Mouse (Mus musculus) limb, embryonic 14.5 days (tissue): ENCODE data around the gene Gm8113. TPM values are rescaled to one million over a fixed set of nuclear protein-coding genes. Genes with fewer than 3 reads are reported as not detected.
A peak's percentile ranks its signal among the peaks of the same experiment; 100 is the strongest.
"Not testable (repeated sequence)": the region's sequence is repeated elsewhere in the genome, so short reads cannot be mapped to it uniquely, and the experiment has no call there.

Experiments
- ATAC-seq: fragments of 200-750 bp; cut with Nextera tagmentation; 2 replicates; pipeline ENCODE4 v1.8.0; 2017; ENCODE audit warnings: low read depth, moderate number of reproducible peaks, moderate TSS enrichment; ENCODE audit not compliant: low FRiP score
- DNase-seq: peaks from one replicate; pipeline ENCODE4 v3.0.0-alpha.2; 2015; ENCODE audit warnings: low spot score
- H3K27ac ChIP-seq: fragments of 300-500 bp; sonication (generic); replicated peaks from 2 replicates; pipeline ENCODE4 v1.5.1; 2014; ENCODE audit warnings: low read depth, mild to moderate bottlenecking, low read length, moderate library complexity, mixed read lengths
- H3K27me3 ChIP-seq: fragments of 300-500 bp; sonication (generic); 2 replicates; pipeline ENCODE4 v1.6.1; 2014; ENCODE audit warnings: low read length, mixed read lengths; ENCODE audit not compliant: control insufficient read depth, insufficient read depth
- H3K36me3 ChIP-seq: fragments of 300-500 bp; sonication (generic); 2 replicates; pipeline ENCODE4 v1.6.1; 2014; ENCODE audit warnings: mild to moderate bottlenecking, low read length, moderate library complexity, mixed read lengths; ENCODE audit not compliant: control insufficient read depth, insufficient read depth
- H3K4me1 ChIP-seq: fragments of 300-500 bp; sonication (generic); 2 replicates; pipeline ENCODE4 v1.6.1; 2014; ENCODE audit warnings: antibody characterized with exemption, low read length, mixed read lengths; ENCODE audit not compliant: control insufficient read depth, insufficient read depth
- H3K4me2 ChIP-seq: fragments of 300-500 bp; sonication (generic); replicated peaks from 2 replicates; pipeline ENCODE4 v1.6.1; 2014; ENCODE audit warnings: low read depth, mild to moderate bottlenecking, low read length, moderate library complexity; ENCODE audit not compliant: severe bottlenecking
- H3K4me3 ChIP-seq: fragments of 300-500 bp; sonication (generic); replicated peaks from 2 replicates; pipeline ENCODE4 v1.5.1; 2014; ENCODE audit warnings: low read length
- H3K9ac ChIP-seq: fragments of 300-500 bp; sonication (generic); 2 replicates; pipeline ENCODE4 v1.6.1; 2014; ENCODE audit warnings: mild to moderate bottlenecking, low read depth, low read length, moderate library complexity; ENCODE audit not compliant: severe bottlenecking
- H3K9me3 ChIP-seq: fragments of 300-500 bp; sonication (generic); 2 replicates; pipeline ENCODE4 v1.6.1; 2016; ENCODE audit warnings: low read length; ENCODE audit not compliant: control insufficient read depth
- WGBS: fragments of 180-500 bp; shearing (Covaris S2); extraction: QIAGEN DNeasy Blood & Tissue Kit; methylation state at CpG from one replicate; pipeline ENCODE4 v1.1.7; 2014; 5-methylcytosine and 5-hydroxymethylcytosine counted together
- polyA plus RNA-seq, 2 experiments: library from polyadenylated mRNA; depleted of rRNA in 1 of 2; stranded (reverse) in 1 of 2; unstranded in 1 of 2; fragments of >200 nt; fragmentation: Nextera tagmentation in 1 of 2; extraction: Ambion mirVana in 1 of 2; gene quantifications; 2 replicates each; pipeline versions ENCODE4 v1.2.1 to v1.2.3; 2012 to 2014

Gene Gm8113
- polyA plus RNA-seq, 2 experiments, result 5.2 to 7.2 TPM

DNA sequence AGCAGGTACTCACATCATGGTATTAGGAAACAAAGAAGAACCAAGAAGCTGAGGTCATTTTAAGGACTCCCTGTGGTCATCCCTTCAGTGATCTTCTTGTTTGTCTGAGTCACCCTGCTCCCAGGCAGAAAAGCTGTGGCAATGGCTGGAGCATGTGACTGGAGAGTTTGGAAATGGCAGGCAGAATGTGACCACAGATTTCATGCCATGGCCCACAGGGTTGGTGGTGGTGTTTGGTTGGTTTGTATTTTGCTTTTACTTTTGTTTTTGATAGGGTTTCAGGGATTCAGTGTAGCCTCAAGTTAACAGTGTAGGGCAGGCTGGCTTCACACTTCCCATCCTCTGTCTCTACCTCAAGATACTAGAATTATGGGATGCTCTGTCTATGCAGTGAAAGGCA is 7.0 kb upstream of the Gm8113 start:
- H3K36me3 ChIP-seq, H3K27me3 ChIP-seq, H3K9ac ChIP-seq, H3K9me3 ChIP-seq, H3K27ac ChIP-seq, H3K4me2 ChIP-seq, DNase-seq, ATAC-seq, H3K4me3 ChIP-seq, H3K4me1 ChIP-seq: not testable (repeated sequence)

DNA sequence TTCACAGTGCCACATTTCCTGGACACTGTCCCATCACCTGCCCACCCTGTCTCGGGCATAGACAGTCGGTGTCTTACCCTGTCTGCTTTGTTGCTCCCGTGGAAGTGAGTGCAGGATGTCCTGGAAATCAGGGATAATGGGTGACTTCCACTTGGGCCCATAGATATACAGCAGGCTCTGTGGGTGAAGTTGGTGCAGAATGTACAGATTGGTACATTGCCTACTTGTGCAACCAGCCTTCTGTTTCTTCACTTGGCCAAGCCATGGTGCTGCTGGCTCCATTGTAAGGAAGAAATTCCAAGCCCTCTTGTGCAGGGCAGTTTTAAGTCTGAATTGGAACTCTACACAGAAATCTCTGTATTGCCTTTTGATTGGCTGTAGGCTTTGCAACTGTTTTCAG is 1.7 kb upstream of the Gm8113 start, which contains the start of gene Ear10:
Ear10 (minus strand) TSS at position 101 of the 400 bp plus-strand sequence.
- not testable (repeated sequence) for H3K9ac ChIP-seq, H3K4me2 ChIP-seq, DNase-seq, H3K4me1 ChIP-seq, H3K27ac ChIP-seq, H3K4me3 ChIP-seq, ATAC-seq, H3K36me3 ChIP-seq, H3K27me3 ChIP-seq, H3K9me3 ChIP-seq
- 88% methylated on average over 3 of the region's 3 CpGs for WGBS

DNA sequence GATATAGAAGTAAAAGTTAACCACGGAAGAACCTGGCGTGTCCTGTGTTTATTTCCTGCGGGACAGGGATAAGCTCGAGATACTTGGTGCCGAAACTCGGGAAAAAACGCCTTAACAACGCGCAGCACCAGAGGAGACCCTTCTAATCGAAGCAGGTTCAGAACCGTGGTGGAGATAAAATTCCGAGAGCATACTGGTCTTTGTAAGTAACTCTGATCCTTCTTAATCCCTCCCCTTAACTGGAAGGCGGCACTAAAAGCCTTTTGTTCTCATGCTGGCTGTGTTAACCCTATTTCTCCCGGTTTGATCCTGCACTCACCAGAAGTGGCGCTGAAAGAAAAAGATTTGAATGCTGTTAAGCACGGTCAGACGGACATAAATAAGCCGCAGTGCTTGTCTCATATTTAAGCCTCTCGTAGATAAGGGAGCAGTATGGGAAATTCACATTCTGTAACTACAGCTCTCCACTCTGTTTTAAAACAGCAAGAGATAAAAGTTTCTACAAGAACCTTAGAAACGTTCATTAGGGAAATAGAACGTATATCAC is 287 bp downstream of the Gm8113 start:
- Histone ChIP-seq H3K27ac (peak overlapping the region; percentile 73), H3K4me2 (peak overlapping the region; percentile 44), H3K4me3 (peak overlapping the region; percentile 45), H3K9ac (peak overlapping the region; percentile 64)
- not testable (repeated sequence) for H3K27me3 ChIP-seq, H3K4me1 ChIP-seq, H3K9me3 ChIP-seq, H3K36me3 ChIP-seq
- DNase-seq, result peak; percentile 42
- 5% methylated on average over 21 of the region's 21 CpGs for WGBS
- ATAC-seq, result peak; percentile 85

DNA sequence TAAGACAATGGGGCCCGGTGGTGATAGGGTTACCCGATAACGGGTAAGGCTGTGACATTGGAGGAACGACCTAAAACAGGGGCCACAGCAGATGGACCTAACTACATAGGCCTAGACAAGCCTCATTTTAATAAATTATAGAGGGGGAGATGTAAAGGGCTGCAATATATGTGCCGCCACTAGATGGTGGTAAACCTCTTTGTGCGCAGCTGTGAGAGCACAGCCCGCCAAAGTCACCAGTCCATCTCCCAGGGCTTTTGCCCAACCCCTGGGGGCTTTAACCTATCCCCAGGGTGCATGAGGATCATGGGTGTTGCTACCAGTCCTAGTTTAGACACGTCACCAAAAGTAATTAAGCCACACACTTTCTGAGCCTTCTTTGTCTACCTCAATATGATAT is 7.8 kb downstream of the Gm8113 start:
- H3K9ac ChIP-seq, ATAC-seq, H3K9me3 ChIP-seq, H3K4me3 ChIP-seq, H3K36me3 ChIP-seq, H3K27me3 ChIP-seq, H3K4me2 ChIP-seq, H3K4me1 ChIP-seq, H3K27ac ChIP-seq: not testable (repeated sequence)
- 25% methylated on average over 8 of the region's 8 CpGs for WGBS
- peak; percentile 30 for DNase-seq

DNA sequence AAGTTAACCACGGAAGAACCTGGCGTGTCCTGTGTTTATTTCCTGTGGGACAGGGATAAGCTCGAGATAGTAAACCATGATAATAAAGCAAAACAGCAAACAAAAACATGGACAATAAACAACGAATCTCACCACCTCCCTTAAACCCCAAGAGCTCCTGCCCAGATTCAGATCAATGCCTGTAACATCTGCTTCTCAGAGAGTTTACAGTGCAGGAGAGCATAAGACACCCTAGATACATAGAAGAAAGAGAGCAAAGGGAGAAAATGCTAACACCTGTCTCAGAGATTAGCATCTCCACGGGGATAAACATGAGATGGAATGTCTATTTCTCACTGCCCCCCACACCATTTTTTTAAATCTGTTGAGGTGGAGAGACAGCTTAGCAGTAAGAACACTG is 8.2 kb downstream of the Gm8113 start:
- H3K4me3 ChIP-seq, H3K9ac ChIP-seq, ATAC-seq, H3K9me3 ChIP-seq, H3K36me3 ChIP-seq, DNase-seq, H3K27me3 ChIP-seq, H3K4me2 ChIP-seq, H3K27ac ChIP-seq, H3K4me1 ChIP-seq: not testable (repeated sequence)
- WGBS, result 57% methylated on average over 5 of the region's 5 CpGs

DNA sequence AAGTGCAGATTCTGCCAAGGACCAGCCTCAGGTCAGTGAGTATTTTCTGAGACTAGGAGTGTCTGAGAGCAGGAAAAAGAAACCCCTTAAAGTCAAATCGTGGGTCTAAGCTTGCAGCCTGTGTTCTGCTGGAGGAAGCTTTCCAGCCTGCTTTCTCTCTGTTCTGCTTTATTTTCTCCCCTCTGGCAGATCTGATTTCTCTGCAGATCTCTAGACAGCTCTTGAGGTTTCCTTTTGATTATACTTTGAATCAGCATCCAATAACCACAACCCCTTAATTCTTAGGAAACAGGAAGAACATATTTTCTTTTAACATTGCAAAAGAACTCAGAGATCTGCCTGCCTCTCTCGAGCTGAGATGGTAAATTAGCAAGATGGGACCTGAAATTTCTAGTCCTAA is 28.2 kb downstream of the Gm8113 start:
- H3K9ac ChIP-seq, H3K27ac ChIP-seq, H3K4me3 ChIP-seq, H3K4me2 ChIP-seq, H3K9me3 ChIP-seq, H3K4me1 ChIP-seq, H3K36me3 ChIP-seq, DNase-seq, ATAC-seq, H3K27me3 ChIP-seq: not testable (repeated sequence)
- WGBS, result 48% methylated on average over 2 of the region's 2 CpGs

DNA sequence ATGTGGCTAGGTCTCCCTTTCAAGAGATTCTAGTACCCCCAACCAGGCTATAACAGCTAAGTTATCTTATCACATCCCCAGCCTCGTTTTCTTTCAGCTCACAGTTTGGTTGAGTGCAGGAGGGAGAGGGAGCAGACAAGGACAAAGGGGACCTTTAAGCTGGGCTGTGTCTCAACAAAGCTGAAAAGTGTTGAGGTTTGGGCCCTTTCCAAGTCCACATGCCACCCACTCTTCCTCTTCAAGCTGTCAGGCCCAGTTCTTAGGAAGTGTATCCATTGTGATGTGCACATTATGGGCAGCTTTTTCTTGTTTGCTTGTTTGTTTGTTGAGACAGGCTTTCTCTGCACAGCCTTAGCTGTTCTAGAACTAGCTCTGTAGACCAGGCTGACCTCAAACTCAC is 29.9 kb downstream of the Gm8113 start:
- not testable (repeated sequence) for H3K9ac ChIP-seq, H3K27ac ChIP-seq, H3K36me3 ChIP-seq, DNase-seq, H3K4me2 ChIP-seq, H3K4me1 ChIP-seq, H3K27me3 ChIP-seq, H3K9me3 ChIP-seq, ATAC-seq, H3K4me3 ChIP-seq
- no CpG with 5 or more reads among the region's 1 CpGs for WGBS

- DNase-seq, H3K4me1 ChIP-seq, H3K9me3 ChIP-seq, H3K9ac ChIP-seq, H3K27ac ChIP-seq, H3K27me3 ChIP-seq, H3K4me3 ChIP-seq, H3K4me2 ChIP-seq, ATAC-seq, H3K36me3 ChIP-seq: not testable (repeated sequence)
- no CpG with 5 or more reads among the region's 2 CpGs for WGBS
Observed at GRCm38 (mm10) chr14:43956769-43957168, 31.6 kb downstream of the Gm8113 start, which contains the start of gene Ang5. Gene Ang5 (plus strand): TSS chr14:43957069.
